9 mouse cellular contexts compared by ENCODE assay signal in the genomic region with DNA sequence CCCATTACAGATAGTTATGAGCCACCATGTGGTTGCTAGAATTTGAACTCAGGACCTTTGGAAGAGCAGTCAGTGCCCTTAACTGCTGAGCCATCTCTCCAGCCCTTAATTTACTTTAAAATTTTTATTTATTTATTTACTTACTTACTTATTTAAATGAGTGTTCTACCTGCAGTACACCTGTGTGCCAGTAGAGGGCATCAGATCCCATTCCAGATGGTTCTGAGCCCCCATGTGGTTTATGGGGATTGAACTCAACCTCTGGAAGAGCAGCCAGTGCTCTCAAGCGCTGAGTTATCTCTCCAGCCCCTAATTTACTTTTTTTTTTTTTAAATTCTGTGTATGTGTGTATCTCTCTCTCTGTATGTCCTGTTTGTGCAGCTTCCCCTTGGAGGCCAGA. TPM values are rescaled to one million over a fixed set of nuclear protein-coding genes. Genes with fewer than 3 reads are reported as not detected.
DNase-seq lines count a peak whose midpoint lies in the region; ATAC-seq and TF ChIP-seq lines count a peak whose summit lies in the region.
"Had no signal": no experiment of that assay in that cellular context is flagged by ENCODE, and none has a peak within 500 bp of the region (broad histone marks: within the 10 kb centered on the region; RNA-seq: fewer than 3 reads in every experiment).

No protein-coding gene starts in this region.

- H3K4me3 ChIP-seq in forebrain, embryonic 14.5 days (ENCODE audit: low read depth, low read length), result no peak overlapping the region
- no peak overlapping the region for H3K4me3 ChIP-seq in forebrain, embryonic 15.5 days
- no peak overlapping the region for H3K4me3 ChIP-seq in liver, embryonic 14.5 days (ENCODE audit: insufficient read depth in 1 of 2, low read depth in 2 of 2, low read length in 2 of 2)
- H3K4me3 ChIP-seq in spleen, adult 2 months (ENCODE audit: extremely low read depth, insufficient read depth, insufficient read length), result no peak overlapping the region
- H3K4me3 ChIP-seq: limb, embryonic 12.5 days had no signal

- no peaks in the 10 kb centered on the region for H3K9me3 ChIP-seq in forebrain, embryonic 14.5 days (replicated peaks; ENCODE audit: control insufficient read depth, low read length)
- H3K9me3 ChIP-seq in forebrain, embryonic 15.5 days, result no peaks in the 10 kb centered on the region
- no peaks in the 10 kb centered on the region for H3K9me3 ChIP-seq in liver, embryonic 14.5 days (ENCODE audit: control insufficient read depth, low read length)
- H3K9me3 ChIP-seq: limb, embryonic 12.5 days had no signal

- DNase-seq in forebrain, embryonic 14.5 days (ENCODE audit: low spot score), result peak; percentile 79
- DNase-seq in right cerebral cortex, adult 18-20 months, result peak; percentile 41
- no peak for DNase-seq in right cerebral cortex, postnatal 25 days
- peak; percentile 71 for DNase-seq in cerebellum, adult 9-11 months
- DNase-seq in heart, postnatal 10 days, result peak; percentile 64 to 83
- DNase-seq in liver, embryonic 14.5 days (ENCODE audit: low read depth in 3 of 3, low spot score in 3 of 3), result peak; percentile 39 to 55 (median 49)
- peak; percentile 53 to 54 for DNase-seq in spleen, adult 2 months (ENCODE audit: low read depth in 1 of 2, low spot score in 2 of 2)

- TF ChIP-seq CTCF in liver, embryonic 14.5 days (IDR thresholded peaks at IDR 0.05; ENCODE audit: low read depth), result peak; percentile 77
- peak; percentile 27; the same call in 1 of the 2 replicates for TF ChIP-seq CTCF in spleen, adult 2 months (IDR thresholded peaks at IDR 0.05; ENCODE audit: extremely low read depth, insufficient read depth, insufficient read length, insufficient replicate concordance)

- intact Hi-C loops in heart, postnatal 10 days (cut with DNase I), result loop anchor here (5.0 kb wide), 1 partner anchor 258 kb away; no protein-coding TSS in a partner anchor

- 28% methylated on average over 1 of the region's 1 CpGs for WGBS in forebrain, embryonic 14.5 days
- 17% methylated on average over 1 of the region's 1 CpGs for WGBS in forebrain, embryonic 15.5 days
- 7% methylated on average over 1 of the region's 1 CpGs for WGBS in liver, embryonic 14.5 days (ENCODE audit: insufficient replicate concordance)
- WGBS in spleen, adult 2 months, result 0% methylated on average over 1 of the region's 1 CpGs

- H3K27ac ChIP-seq in forebrain, embryonic 14.5 days (ENCODE audit: low read depth, low read length), result no peak overlapping the region
- no peak overlapping the region for H3K27ac ChIP-seq in forebrain, embryonic 15.5 days (replicated peaks)
- no peak overlapping the region for H3K27ac ChIP-seq in liver, embryonic 14.5 days
- no peak overlapping the region for H3K27ac ChIP-seq in spleen, adult 2 months (ENCODE audit: insufficient read depth, low read length)
- H3K27ac ChIP-seq: limb, embryonic 12.5 days had no signal

- no peaks in the 10 kb centered on the region for H3K36me3 ChIP-seq in forebrain, embryonic 14.5 days (ENCODE audit: control insufficient read depth, insufficient read depth, low read length)
- H3K36me3 ChIP-seq in forebrain, embryonic 15.5 days, result no peaks in the 10 kb centered on the region
- no peaks in the 10 kb centered on the region for H3K36me3 ChIP-seq in liver, embryonic 14.5 days (replicated peaks; ENCODE audit: control insufficient read depth, insufficient read depth, low read depth)
- H3K36me3 ChIP-seq in spleen, adult 2 months (ENCODE audit: control insufficient read depth, insufficient read depth, low read length), result no peaks in the 10 kb centered on the region
- H3K36me3 ChIP-seq: limb, embryonic 12.5 days had no signal

- no peaks in the 10 kb centered on the region for H3K27me3 ChIP-seq in forebrain, embryonic 14.5 days (replicated peaks; ENCODE audit: control insufficient read depth, insufficient read depth, low read length)
- H3K27me3 ChIP-seq in forebrain, embryonic 15.5 days, result no peaks in the 10 kb centered on the region
- no peaks in the 10 kb centered on the region for H3K27me3 ChIP-seq in liver, embryonic 14.5 days (ENCODE audit: control insufficient read depth, insufficient read depth, low read length)
- no peaks in the 10 kb centered on the region for H3K27me3 ChIP-seq in spleen, adult 2 months (ENCODE audit: control insufficient read depth, insufficient read depth, low read length)
- H3K27me3 ChIP-seq: limb, embryonic 12.5 days had no signal

- no peak overlapping the region for H3K9ac ChIP-seq in forebrain, embryonic 14.5 days (ENCODE audit: low read length)
- H3K9ac ChIP-seq in forebrain, embryonic 15.5 days (replicated peaks), result no peak overlapping the region
- no peak overlapping the region for H3K9ac ChIP-seq in liver, embryonic 14.5 days (replicated peaks)
- H3K9ac ChIP-seq: limb, embryonic 12.5 days had no signal

- ATAC-seq in forebrain, embryonic 14.5 days, result no peak
- ATAC-seq in forebrain, embryonic 15.5 days (replicated peaks), result no peak
- ATAC-seq in liver, embryonic 14.5 days (ENCODE audit: insufficient read depth), result no peak

- no peaks in the 10 kb centered on the region for H3K4me1 ChIP-seq in forebrain, embryonic 14.5 days (ENCODE audit: control insufficient read depth, insufficient read depth, low read length)
- H3K4me1 ChIP-seq in forebrain, embryonic 15.5 days, result no peaks in the 10 kb centered on the region
- H3K4me1 ChIP-seq in liver, embryonic 14.5 days (replicated peaks; ENCODE audit: control insufficient read depth in 2 of 2, insufficient read depth in 2 of 2, low read length in 1 of 2), result no peaks in the 10 kb centered on the region
- H3K4me1 ChIP-seq in spleen, adult 2 months (ENCODE audit: control insufficient read depth, insufficient read depth, insufficient read length), result no peaks in the 10 kb centered on the region

- TF ChIP-seq POLR2A in spleen, adult 2 months (IDR thresholded peaks at IDR 0.05; ENCODE audit: low read depth, low read length), result no peak

- H3K4me2 ChIP-seq in forebrain, embryonic 14.5 days (ENCODE audit: low read length), result no peak overlapping the region
- no peak overlapping the region for H3K4me2 ChIP-seq in forebrain, embryonic 15.5 days (replicated peaks)
- no peak overlapping the region for H3K4me2 ChIP-seq in liver, embryonic 14.5 days (ENCODE audit: low read depth)
- H3K4me2 ChIP-seq: limb, embryonic 12.5 days had no signal

- no peak for TF ChIP-seq EP300 in liver, embryonic 14.5 days (IDR thresholded peaks at IDR 0.05; ENCODE audit: low read depth)

RNA-seq across cellular contexts. Expression of gene 1810055G02Rik, which starts 16.7 kb away (rescaled TPM):
- 29.7 and 34.6 TPM in 2 replicates for polyA plus RNA-seq in forebrain, embryonic 14.5 days (2014; fragmentation: Nextera tagmentation; extraction: Ambion mirVana)
- polyA plus RNA-seq in forebrain, embryonic 15.5 days (2015; fragmentation: Nextera tagmentation; extraction: Ambion mirVana), result 31.3 and 35.1 TPM in 2 replicates
- 10 to 100 TPM; 12.0 to 14.2 TPM for total RNA-seq in heart, postnatal 10 days (2021)
- polyA plus RNA-seq in liver, embryonic 14.5 days (2012; rRNA removed), result 10.8 and 12.1 TPM in 2 replicates
- 10.8 and 11.0 TPM in 2 replicates for polyA plus RNA-seq in liver, embryonic 14.5 days (2014; fragmentation: Nextera tagmentation; extraction: Ambion mirVana)
- 6.7 and 11.0 TPM in 2 replicates for polyA plus RNA-seq in spleen, adult 2 months (2012; rRNA removed)

RNA-seq across cellular contexts. Expression of gene Lrp5, which starts 38.4 kb away (rescaled TPM):
- 1.8 and 2.1 TPM in 2 replicates for polyA plus RNA-seq in forebrain, embryonic 14.5 days (2014; fragmentation: Nextera tagmentation; extraction: Ambion mirVana)
- 2.3 TPM in 2 replicates for polyA plus RNA-seq in forebrain, embryonic 15.5 days (2015; fragmentation: Nextera tagmentation; extraction: Ambion mirVana)
- total RNA-seq in heart, postnatal 10 days (2021), result 10 to 100 TPM; 50.6 to 51.0 TPM
- 6.8 and 7.4 TPM in 2 replicates for polyA plus RNA-seq in liver, embryonic 14.5 days (2012; rRNA removed)
- polyA plus RNA-seq in liver, embryonic 14.5 days (2014; fragmentation: Nextera tagmentation; extraction: Ambion mirVana), result 2.2 and 2.3 TPM in 2 replicates
- 22.6 and 22.8 TPM in 2 replicates for polyA plus RNA-seq in spleen, adult 2 months (2012; rRNA removed)

RNA-seq across cellular contexts. Expression of gene Kmt5b, which starts 42.4 kb away (rescaled TPM):
- 32.8 and 48.7 TPM in 2 replicates for polyA plus RNA-seq in forebrain, embryonic 14.5 days (2014; fragmentation: Nextera tagmentation; extraction: Ambion mirVana)
- polyA plus RNA-seq in forebrain, embryonic 15.5 days (2015; fragmentation: Nextera tagmentation; extraction: Ambion mirVana), result 52.3 and 62.9 TPM in 2 replicates
- total RNA-seq in heart, postnatal 10 days (2021), result 10 to 100 TPM; 36.7 to 38.9 TPM
- polyA plus RNA-seq in liver, embryonic 14.5 days (2012; rRNA removed), result 4.1 and 6.3 TPM in 2 replicates
- 5.0 and 5.4 TPM in 2 replicates for polyA plus RNA-seq in liver, embryonic 14.5 days (2014; fragmentation: Nextera tagmentation; extraction: Ambion mirVana)
- 13.9 and 14.2 TPM in 2 replicates for polyA plus RNA-seq in spleen, adult 2 months (2012; rRNA removed)
